8 mouse cellular contexts compared by ENCODE assay signal in the genomic region with DNA sequence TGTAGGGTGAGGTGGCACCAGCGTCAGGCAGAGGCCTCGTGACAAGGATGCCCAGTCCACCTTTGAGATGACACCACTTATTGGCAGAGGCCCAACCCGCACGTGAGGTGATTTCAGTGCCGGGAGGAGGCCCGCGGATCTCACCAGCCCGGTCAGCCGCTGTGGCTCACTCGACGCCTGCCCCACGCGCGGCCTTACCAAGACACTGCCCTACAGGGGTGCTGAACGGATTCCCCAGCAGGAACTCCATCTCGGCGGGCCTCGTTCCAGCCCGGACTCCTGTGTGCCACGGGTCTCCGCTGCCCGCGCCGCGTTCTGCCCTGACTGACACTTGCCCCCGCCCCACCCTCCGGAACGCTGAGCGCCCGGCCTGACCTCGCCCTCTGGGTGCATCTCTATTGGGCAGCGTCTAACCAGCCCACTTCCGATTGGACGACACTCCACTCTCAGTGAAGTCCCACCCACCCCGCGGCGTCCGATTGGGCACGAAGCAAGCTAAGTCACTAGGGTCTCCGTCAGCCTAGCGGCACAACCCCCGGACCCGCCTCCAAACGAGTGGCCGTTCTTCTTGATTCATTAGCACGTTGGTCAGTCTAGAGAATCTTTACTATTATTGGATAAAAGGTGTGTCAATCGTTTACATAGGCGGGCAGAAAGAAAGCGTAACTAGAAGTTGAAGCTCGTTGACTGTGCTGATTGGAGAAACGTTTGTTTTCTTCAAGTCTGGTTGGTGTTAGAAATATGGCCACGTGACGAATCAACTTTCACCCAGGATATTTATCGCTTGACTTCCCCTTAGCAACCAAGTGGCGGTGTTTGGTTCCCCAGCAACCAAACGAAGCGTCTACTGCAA. TPM values are rescaled to one million over a fixed set of nuclear protein-coding genes. Genes with fewer than 3 reads are reported as not detected.
DNase-seq lines count a peak whose midpoint lies in the region; ATAC-seq and TF ChIP-seq lines count a peak whose summit lies in the region.

A gene (minus strand): TSS at position 347 of the 853 bp plus-strand sequence.
A gene (plus strand): TSS at position 771 of the 853 bp plus-strand sequence.

- peak; percentile 100 for ATAC-seq in kidney, embryonic 14.5 days (ENCODE audit: low FRiP score, low TSS enrichment)
- peak; percentile 100 for ATAC-seq in limb, embryonic 15.5 days (ENCODE audit: insufficient number of reproducible peaks, low FRiP score, low TSS enrichment, low read depth)

- H3K9ac ChIP-seq in kidney, embryonic 14.5 days (ENCODE audit: low read depth, low read length), result peak within 1 kb of the TSS; percentile 65
- H3K9ac ChIP-seq in limb, embryonic 15.5 days, result peak within 1 kb of the TSS; percentile 62

- TF ChIP-seq POLR2A in bone marrow macrophage, adult 2 months (IDR thresholded peaks at IDR 0.05; ENCODE audit: borderline replicate concordance, low read depth, low read length), result no peak
- peak; percentile 75 for TF ChIP-seq POLR2A in embryonic fibroblast, embryonic 13.5 days (IDR thresholded peaks at IDR 0.05; ENCODE audit: low read depth, low read length)

- no peaks in the 10 kb centered on the region for H3K36me3 ChIP-seq in kidney, embryonic 14.5 days (ENCODE audit: control insufficient read depth, insufficient read depth, low read length)
- H3K36me3 ChIP-seq in limb, embryonic 15.5 days, result no peaks in the 10 kb centered on the region

- H3K4me3 ChIP-seq in bone marrow macrophage, adult 2 months (ENCODE audit: insufficient read depth, low read length), result peak within 1 kb of the TSS; percentile 85
- H3K4me3 ChIP-seq in embryonic fibroblast, embryonic 13.5 days (ENCODE audit: insufficient read depth, low read length), result peak within 1 kb of the TSS; percentile 74
- H3K4me3 ChIP-seq in kidney, embryonic 14.5 days (ENCODE audit: low read length), result peak within 1 kb of the TSS; percentile 60
- peak within 1 kb of the TSS; percentile 92 for H3K4me3 ChIP-seq in limb, embryonic 15.5 days

- peak within 1 kb of the TSS; percentile 29 for H3K27ac ChIP-seq in bone marrow macrophage, adult 2 months (ENCODE audit: insufficient read depth, low read depth, low read length)
- peak within 1 kb of the TSS; percentile 9; the same call in 1 of the 2 replicates for H3K27ac ChIP-seq in embryonic fibroblast, embryonic 13.5 days (ENCODE audit: insufficient read depth, low read length)
- H3K27ac ChIP-seq in kidney, embryonic 14.5 days (ENCODE audit: low read depth, low read length), result no peak within 1 kb of the TSS; the same call in 1 of the 2 replicates
- peak within 1 kb of the TSS; percentile 81 for H3K27ac ChIP-seq in limb, embryonic 15.5 days

- DNase-seq in A20 (ENCODE audit: low read depth, low spot score), result peak; percentile 100
- DNase-seq in heart, adult 9 months (ENCODE audit: low spot score in 2 of 2), result peak; percentile 100
- peak; percentile 97 to 99 for DNase-seq in monocyte, adult 2 months (ENCODE audit: low read depth in 1 of 2, low spot score in 2 of 2)
- DNase-seq in spleen, postnatal 36 days (ENCODE audit: low spot score in 2 of 2), result peak; percentile 100

- peaks cover 25% of the 10 kb centered on the region for H3K4me1 ChIP-seq in bone marrow macrophage, adult 2 months (ENCODE audit: control insufficient read depth, insufficient read depth, low read length)
- peaks cover 2% of the 10 kb centered on the region; the same call in 1 of the 2 replicates for H3K4me1 ChIP-seq in embryonic fibroblast, embryonic 13.5 days (ENCODE audit: control insufficient read depth, insufficient read depth, low read length)
- H3K4me1 ChIP-seq in kidney, embryonic 14.5 days (ENCODE audit: control insufficient read depth, insufficient read depth, low read length), result peaks cover 6% of the 10 kb centered on the region; the same call in 1 of the 2 replicates
- H3K4me1 ChIP-seq in limb, embryonic 15.5 days, result peaks cover 16% of the 10 kb centered on the region

- no peaks in the 10 kb centered on the region for H3K27me3 ChIP-seq in kidney, embryonic 14.5 days (ENCODE audit: control insufficient read depth, insufficient read depth, low read length)
- H3K27me3 ChIP-seq in limb, embryonic 15.5 days, result no peaks in the 10 kb centered on the region

- no peaks in the 10 kb centered on the region for H3K9me3 ChIP-seq in kidney, embryonic 14.5 days (ENCODE audit: control insufficient read depth, low read length)
- no peaks in the 10 kb centered on the region for H3K9me3 ChIP-seq in limb, embryonic 15.5 days

- WGBS in kidney, embryonic 14.5 days, result under 1% methylated on average over 56 of the region's 57 CpGs
- WGBS in limb, embryonic 15.5 days, result under 1% methylated on average over 57 of the region's 57 CpGs

- H3K4me2 ChIP-seq in kidney, embryonic 14.5 days (replicated peaks; ENCODE audit: low read depth, low read length), result peak within 1 kb of the TSS; percentile 58
- peak within 1 kb of the TSS; percentile 88 for H3K4me2 ChIP-seq in limb, embryonic 15.5 days

- no peak for TF ChIP-seq CTCF in bone marrow macrophage, adult 2 months (IDR thresholded peaks at IDR 0.05; ENCODE audit: low read depth, low read length)
- no peak for TF ChIP-seq CTCF in embryonic fibroblast, embryonic 13.5 days (IDR thresholded peaks at IDR 0.05; ENCODE audit: borderline replicate concordance, insufficient read depth, low read length)

RNA-seq across cellular contexts. Expression of the first gene that starts in this region (rescaled TPM):
- 18.1 and 20.4 TPM in 2 replicates for polyA plus RNA-seq in bone marrow macrophage, adult 2 months (2012; ENCODE audit: insufficient read depth, insufficient read length, missing spikeins)
- polyA plus RNA-seq in embryonic fibroblast, embryonic 13.5 days (2011; ENCODE audit: insufficient read length, low read depth, missing spikeins), result 30.3 and 36.2 TPM in 2 replicates
- 11.3 and 19.3 TPM in 2 replicates for polyA plus RNA-seq in kidney, embryonic 14.5 days (2014; fragmentation: Nextera tagmentation; extraction: Ambion mirVana)
- polyA plus RNA-seq in limb, embryonic 15.5 days (2015; fragmentation: Nextera tagmentation; extraction: Ambion mirVana), result 33.4 and 33.7 TPM in 2 replicates

RNA-seq across cellular contexts. Expression of the second gene that starts in this region (rescaled TPM):
- polyA plus RNA-seq in bone marrow macrophage, adult 2 months (2012; ENCODE audit: insufficient read depth, insufficient read length, missing spikeins), result 0.72 TPM in 1 of 2 replicates, not detected in the other
- 0.48 and 0.53 TPM in 2 replicates for polyA plus RNA-seq in embryonic fibroblast, embryonic 13.5 days (2011; ENCODE audit: insufficient read length, low read depth, missing spikeins)
- polyA plus RNA-seq in kidney, embryonic 14.5 days (2014; fragmentation: Nextera tagmentation; extraction: Ambion mirVana), result 1.3 and 1.5 TPM in 2 replicates
- 1.7 and 1.8 TPM in 2 replicates for polyA plus RNA-seq in limb, embryonic 15.5 days (2015; fragmentation: Nextera tagmentation; extraction: Ambion mirVana)
